Mouse (Mus musculus): ENCODE measurements at regions not wholly inside any gene's neighbourhood (a gene's known extent, or its start where the extent isn't known, plus 50 kb on each side); places are given as distances from the start of the nearest gene placed in this dataset.

DNA sequence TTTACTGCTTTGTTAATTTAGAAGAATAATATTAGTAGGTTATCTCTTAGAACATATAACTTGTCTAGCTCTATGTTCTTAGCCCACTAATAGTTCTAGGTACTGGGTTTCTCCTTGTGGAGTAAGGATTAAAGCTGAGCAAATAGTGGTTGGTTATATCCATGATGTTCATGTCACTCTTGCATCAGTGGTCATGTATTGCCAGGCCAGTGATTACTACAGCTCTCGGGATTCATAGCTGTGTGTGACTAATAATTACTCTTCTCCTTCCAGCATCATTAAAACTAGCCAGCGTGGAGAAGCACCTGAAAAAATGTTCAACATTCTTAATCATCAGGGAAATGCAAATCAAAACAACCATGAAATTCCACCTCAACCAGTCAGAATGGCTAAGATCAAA lies 234.6 kb upstream of the Mpdz start:
- TF ChIP-seq POLR2A (IDR thresholded peaks at IDR 0.05; ENCODE audit: borderline replicate concordance, extremely low read depth, low read depth, low read length): no peak
- no peak for TF ChIP-seq CTCF (IDR thresholded peaks at IDR 0.05; ENCODE audit: insufficient read depth, low read length)
